In the genomic region with DNA sequence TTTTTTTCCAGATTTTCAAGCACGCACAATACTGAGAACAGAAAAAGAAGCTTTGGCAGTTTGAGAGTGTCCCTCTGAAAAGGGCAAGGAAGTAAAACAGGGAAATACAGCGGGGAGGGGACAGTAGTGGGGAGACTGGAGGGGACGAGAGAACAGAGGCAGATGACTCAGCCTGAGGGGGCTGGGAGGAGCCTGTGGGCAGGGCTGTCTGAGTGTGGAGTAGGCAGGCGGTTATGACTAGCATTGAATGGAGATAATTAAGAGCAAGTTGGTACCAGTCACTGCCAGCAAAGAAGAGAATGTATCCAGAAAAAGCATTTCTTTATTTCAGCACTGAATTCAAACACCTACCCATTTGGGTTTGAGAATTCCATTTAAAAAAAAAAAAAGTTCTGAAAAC, we compare ENCODE assay signal across 9 mouse cellular contexts.
A peak's percentile ranks its signal among the peaks of the same experiment; 100 is the strongest.
DNase-seq lines count a peak whose midpoint lies in the region; ATAC-seq lines count a peak whose summit lies in the region.
"Had no signal": no experiment of that assay in that cellular context is flagged by ENCODE, and none has a peak within 500 bp of the region (broad histone marks: within the 10 kb centered on the region; RNA-seq: fewer than 3 reads in every experiment).

No protein-coding gene starts in this region.

- no peak overlapping the region for H3K4me2 ChIP-seq in forebrain, embryonic 11.5 days (ENCODE audit: low read depth, low read length, severe bottlenecking)
- H3K4me2 ChIP-seq: limb, embryonic 15.5 days had no signal

- intact Hi-C loops in heart, postnatal 36 days (cut with DNase I): no loop called here

- DNase-seq in forebrain, embryonic 11.5 days (ENCODE audit: low spot score): no peak
- DNase-seq in forebrain, embryonic 10.5 days (ENCODE audit: extremely low spot score, low spot score): no peak
- DNase-seq in spleen, postnatal 36 days (ENCODE audit: low spot score in 2 of 2): peak; percentile 7 to 10
- no peak for DNase-seq in spleen, postnatal 4 days (ENCODE audit: low spot score in 2 of 2)
- DNase-seq in heart, postnatal 36 days: peak; percentile 6 to 18
- DNase-seq in B cell, adult 2 months: no peak

- no peak overlapping the region for H3K27ac ChIP-seq in forebrain, embryonic 11.5 days (ENCODE audit: low read depth, low read length)
- no peak overlapping the region for H3K27ac ChIP-seq in forebrain, embryonic 10.5 days
- H3K27ac ChIP-seq: limb, embryonic 15.5 days had no signal

- no peaks in the 10 kb centered on the region for H3K9me3 ChIP-seq in forebrain, embryonic 11.5 days (ENCODE audit: control insufficient read depth, low read length)
- no peaks in the 10 kb centered on the region for H3K9me3 ChIP-seq in forebrain, embryonic 10.5 days
- H3K9me3 ChIP-seq: limb, embryonic 15.5 days had no signal

- no peaks in the 10 kb centered on the region for H3K36me3 ChIP-seq in forebrain, embryonic 11.5 days (ENCODE audit: control insufficient read depth, insufficient read depth, low read length)
- no peaks in the 10 kb centered on the region for H3K36me3 ChIP-seq in forebrain, embryonic 10.5 days (replicated peaks)
- H3K36me3 ChIP-seq: limb, embryonic 15.5 days had no signal

- no peaks in the 10 kb centered on the region for H3K4me1 ChIP-seq in forebrain, embryonic 11.5 days (replicated peaks; ENCODE audit: control insufficient read depth, insufficient read depth, low read length)
- H3K4me1 ChIP-seq in forebrain, embryonic 10.5 days: no peaks in the 10 kb centered on the region
- H3K4me1 ChIP-seq: limb, embryonic 15.5 days had no signal

- no peak overlapping the region for H3K4me3 ChIP-seq in forebrain, embryonic 11.5 days (ENCODE audit: low read depth, low read length)
- H3K4me3 ChIP-seq in forebrain, embryonic 10.5 days: no peak overlapping the region
- H3K4me3 ChIP-seq: limb, embryonic 15.5 days had no signal

- no peak overlapping the region for H3K9ac ChIP-seq in forebrain, embryonic 11.5 days (ENCODE audit: low read length)
- H3K9ac ChIP-seq: limb, embryonic 15.5 days had no signal

- H3K27me3 ChIP-seq in forebrain, embryonic 11.5 days (ENCODE audit: control insufficient read depth, insufficient read depth, low read length): no peaks in the 10 kb centered on the region
- no peaks in the 10 kb centered on the region for H3K27me3 ChIP-seq in forebrain, embryonic 10.5 days (ENCODE audit: poor library complexity, severe bottlenecking)
- H3K27me3 ChIP-seq: limb, embryonic 15.5 days had no signal

- ATAC-seq in forebrain, embryonic 11.5 days (replicated peaks; ENCODE audit: low FRiP score): 0 out of 2 replicates have a peak, but pooled peaks have one; percentile 56
- peak; percentile 70 for ATAC-seq in megakaryocyte-erythroid progenitor cell, adult 5-6 weeks (replicated peaks; ENCODE audit: low FRiP score, low TSS enrichment, poor library complexity, severe bottlenecking)
- no peak for ATAC-seq in cerebellum, adult (ENCODE audit: insufficient number of reproducible peaks, low FRiP score, low TSS enrichment)

- 54% methylated on average over 4 of the region's 4 CpGs for WGBS in forebrain, embryonic 11.5 days
- 51% methylated on average over 4 of the region's 4 CpGs for WGBS in forebrain, embryonic 10.5 days

Comparison
In these comparisons a context has a peak if more than half of its experiments do, and no peak if none do; other contexts are left out.
1. DNase-seq: peak in spleen, postnatal 36 days (2 of 2) and heart, postnatal 36 days (2 of 2); none in forebrain, embryonic 11.5 days (single experiment), forebrain, embryonic 10.5 days (single experiment), spleen, postnatal 4 days (0 of 2) and B cell, adult 2 months (0 of 2).